In the genomic region with DNA sequence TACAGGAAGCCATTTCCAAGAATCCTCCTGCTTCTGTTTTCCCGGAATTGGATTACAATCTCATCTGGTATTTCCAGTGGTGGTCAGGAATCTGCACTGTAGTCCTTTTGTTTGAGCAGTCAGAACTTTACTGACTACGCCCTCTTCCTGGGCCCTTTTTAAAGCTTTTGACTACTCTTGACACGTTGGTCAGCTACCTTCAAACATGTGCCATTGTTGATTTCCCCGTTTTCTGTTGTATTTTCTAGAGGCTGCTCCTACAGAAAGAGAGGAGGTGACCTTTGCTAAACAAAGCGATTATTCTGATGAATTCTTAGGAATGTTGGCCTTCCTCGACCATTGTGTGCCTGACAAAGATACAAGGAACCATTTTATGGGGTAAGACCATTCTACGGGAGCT, we compare ENCODE assay signal across 27 mouse cellular contexts.
"Had no signal": no experiment of that assay in that cellular context is flagged by ENCODE, and none has a peak within 500 bp of the region (broad histone marks: within the 10 kb centered on the region; RNA-seq: fewer than 3 reads in every experiment).

No protein-coding gene starts in this region.

- H3K27ac ChIP-seq: embryonic facial prominence, embryonic 10.5 days; embryonic facial prominence, embryonic 12.5 days; embryonic facial prominence, embryonic 13.5 days; embryonic facial prominence, embryonic 15.5 days; forebrain, embryonic 10.5 days; forebrain, embryonic 12.5 days; forebrain, embryonic 13.5 days; forebrain, embryonic 15.5 days; gastrocnemius, adult 2 months; heart, adult 2 months; heart, embryonic 10.5 days had no signal

- H3K27me3 ChIP-seq: embryonic facial prominence, embryonic 12.5 days; embryonic facial prominence, embryonic 13.5 days; embryonic facial prominence, embryonic 15.5 days; forebrain, embryonic 12.5 days; forebrain, embryonic 13.5 days; forebrain, embryonic 15.5 days had no signal

- DNase-seq: cerebellum, adult 9-11 months; cerebellum, postnatal 10 days; cerebellum, postnatal 14 days; cerebellum, postnatal 25 days; cerebellum, postnatal 36 days; embryo, embryonic 11 days; forebrain, postnatal 0 days; gastrocnemius, adult 2 months; gastrocnemius, postnatal 10 days; gastrocnemius, postnatal 14 days; gastrocnemius, postnatal 25 days; gastrocnemius, postnatal 36 days; heart, adult 18-20 months; heart, adult 2 months had no signal

- H3K9me3 ChIP-seq: embryonic facial prominence, embryonic 10.5 days; embryonic facial prominence, embryonic 12.5 days; embryonic facial prominence, embryonic 13.5 days; embryonic facial prominence, embryonic 15.5 days; forebrain, embryonic 10.5 days; forebrain, embryonic 12.5 days; forebrain, embryonic 13.5 days; forebrain, embryonic 15.5 days; heart, embryonic 10.5 days had no signal

- ATAC-seq: forebrain, embryonic 13.5 days; forebrain, embryonic 14.5 days; forebrain, embryonic 15.5 days; forebrain, embryonic 16.5 days; forebrain, postnatal 0 days had no signal

- H3K36me3 ChIP-seq: embryonic facial prominence, embryonic 10.5 days; embryonic facial prominence, embryonic 12.5 days; embryonic facial prominence, embryonic 13.5 days; embryonic facial prominence, embryonic 15.5 days; forebrain, embryonic 10.5 days; forebrain, embryonic 12.5 days; forebrain, embryonic 15.5 days; heart, embryonic 10.5 days had no signal

- H3K4me2 ChIP-seq: embryonic facial prominence, embryonic 12.5 days; embryonic facial prominence, embryonic 13.5 days; embryonic facial prominence, embryonic 15.5 days; forebrain, embryonic 12.5 days; forebrain, embryonic 13.5 days; forebrain, embryonic 15.5 days; heart, embryonic 11.5 days had no signal

- H3K4me1 ChIP-seq: embryonic facial prominence, embryonic 10.5 days; embryonic facial prominence, embryonic 12.5 days; embryonic facial prominence, embryonic 13.5 days; embryonic facial prominence, embryonic 15.5 days; forebrain, embryonic 10.5 days; forebrain, embryonic 12.5 days; forebrain, embryonic 13.5 days; forebrain, embryonic 15.5 days; heart, embryonic 10.5 days had no signal

- H3K9ac ChIP-seq: embryonic facial prominence, embryonic 12.5 days; embryonic facial prominence, embryonic 13.5 days; embryonic facial prominence, embryonic 15.5 days; forebrain, embryonic 12.5 days; forebrain, embryonic 13.5 days; forebrain, embryonic 15.5 days; forebrain, postnatal 0 days had no signal

- H3K4me3 ChIP-seq: embryonic facial prominence, embryonic 10.5 days; embryonic facial prominence, embryonic 12.5 days; embryonic facial prominence, embryonic 13.5 days; embryonic facial prominence, embryonic 15.5 days; erythroblast, embryonic 14.5 days; forebrain, embryonic 10.5 days; forebrain, embryonic 12.5 days; forebrain, embryonic 13.5 days; forebrain, embryonic 15.5 days; gastrocnemius, adult 2 months; heart, adult 2 months; heart, embryonic 10.5 days had no signal
